Mouse (Mus musculus): Measurements from ENCODE around the gene Sf1. TPM values are rescaled to one million over a fixed set of nuclear protein-coding genes. Genes with fewer than 3 reads are reported as not detected.

Gene Sf1
- polyA plus RNA-seq, 1 experiment from 2014 or later = 275 TPM

GRCm38 (mm10) chr19:6346023-6346422, 17.5 kb upstream of the Sf1 start:
- DNase-seq (ENCODE audit: low spot score) (no peak), ATAC-seq (replicated peaks; ENCODE audit: low FRiP score) (no peak)
- H3K9ac ChIP-seq (ENCODE audit: low read length) = no peak overlapping the region
- no peaks in the 10 kb centered on the region for H3K36me3 ChIP-seq (ENCODE audit: control insufficient read depth, insufficient read depth, low read length)
- 96% methylated on average over 5 of the region's 5 CpGs for WGBS
- H3K4me2 ChIP-seq (ENCODE audit: low read depth, low read length, severe bottlenecking) = no peak overlapping the region
- no peaks in the 10 kb centered on the region for H3K27me3 ChIP-seq (ENCODE audit: control insufficient read depth, insufficient read depth, low read length)
- no peaks in the 10 kb centered on the region for H3K9me3 ChIP-seq (ENCODE audit: control insufficient read depth, low read length)
- no peaks in the 10 kb centered on the region; the same call in 1 of the 2 replicates for H3K4me1 ChIP-seq (replicated peaks; ENCODE audit: control insufficient read depth, insufficient read depth, low read length)
- H3K27ac ChIP-seq (ENCODE audit: low read depth, low read length) = no peak overlapping the region
- no peak overlapping the region for H3K4me3 ChIP-seq (ENCODE audit: low read depth, low read length)

GRCm38 (mm10) chr19:6346661-6347060, 16.8 kb upstream of the Sf1 start:
- no peak overlapping the region for H3K4me3 ChIP-seq (ENCODE audit: low read depth, low read length)
- H3K36me3 ChIP-seq (ENCODE audit: control insufficient read depth, insufficient read depth, low read length) = no peaks in the 10 kb centered on the region
- H3K4me2 ChIP-seq (ENCODE audit: low read depth, low read length, severe bottlenecking) = no peak overlapping the region
- H3K9me3 ChIP-seq (ENCODE audit: control insufficient read depth, low read length) = no peaks in the 10 kb centered on the region
- ATAC-seq (replicated peaks; ENCODE audit: low FRiP score) = no peak
- no peak for DNase-seq (ENCODE audit: low spot score)
- H3K9ac ChIP-seq (ENCODE audit: low read length) = no peak overlapping the region
- H3K4me1 ChIP-seq (replicated peaks; ENCODE audit: control insufficient read depth, insufficient read depth, low read length) = no peaks in the 10 kb centered on the region
- H3K27me3 ChIP-seq (ENCODE audit: control insufficient read depth, insufficient read depth, low read length) = no peaks in the 10 kb centered on the region
- H3K27ac ChIP-seq (ENCODE audit: low read depth, low read length) = no peak overlapping the region
- 89% methylated on average over 10 of the region's 10 CpGs for WGBS

- Histone ChIP-seq H3K9me3 (ENCODE audit: control insufficient read depth, low read length) (no peaks in the 10 kb centered on the region), H3K27ac (ENCODE audit: low read depth, low read length) (no peak overlapping the region), H3K4me3 (ENCODE audit: low read depth, low read length) (no peak overlapping the region), H3K36me3 (ENCODE audit: control insufficient read depth, insufficient read depth, low read length) (no peaks in the 10 kb centered on the region), H3K9ac (ENCODE audit: low read length) (no peak overlapping the region), H3K4me1 (replicated peaks; ENCODE audit: control insufficient read depth, insufficient read depth, low read length) (no peaks in the 10 kb centered on the region), H3K4me2 (ENCODE audit: low read depth, low read length, severe bottlenecking) (no peak overlapping the region), H3K27me3 (ENCODE audit: control insufficient read depth, insufficient read depth, low read length) (no peaks in the 10 kb centered on the region)
- DNase-seq (ENCODE audit: low spot score) = no peak
- ATAC-seq (replicated peaks; ENCODE audit: low FRiP score) = no peak
- WGBS = 93% methylated on average over 4 of the region's 4 CpGs
These were observed 15.9 kb upstream of the Sf1 start for GRCm38 (mm10) chr19:6347615-6348014.

GRCm38 (mm10) chr19:6348717-6349116, 14.8 kb upstream of the Sf1 start:
- no peaks in the 10 kb centered on the region for H3K4me1 ChIP-seq (replicated peaks; ENCODE audit: control insufficient read depth, insufficient read depth, low read length)
- no peak overlapping the region for H3K4me3 ChIP-seq (ENCODE audit: low read depth, low read length)
- H3K4me2 ChIP-seq (ENCODE audit: low read depth, low read length, severe bottlenecking) = no peak overlapping the region
- H3K27ac ChIP-seq (ENCODE audit: low read depth, low read length) = no peak overlapping the region
- H3K36me3 ChIP-seq (ENCODE audit: control insufficient read depth, insufficient read depth, low read length) = no peaks in the 10 kb centered on the region
- no peaks in the 10 kb centered on the region for H3K9me3 ChIP-seq (ENCODE audit: control insufficient read depth, low read length)
- WGBS = 74% methylated on average over 9 of the region's 9 CpGs
- DNase-seq (ENCODE audit: low spot score) = no peak
- ATAC-seq (replicated peaks; ENCODE audit: low FRiP score) = no peak
- no peak overlapping the region for H3K9ac ChIP-seq (ENCODE audit: low read length)
- no peaks in the 10 kb centered on the region for H3K27me3 ChIP-seq (ENCODE audit: control insufficient read depth, insufficient read depth, low read length)

GRCm38 (mm10) chr19:6349215-6349983, 14.1 kb upstream of the Sf1 start:
- no peak overlapping the region for H3K27ac ChIP-seq (ENCODE audit: low read depth, low read length)
- no peaks in the 10 kb centered on the region for H3K27me3 ChIP-seq (ENCODE audit: control insufficient read depth, insufficient read depth, low read length)
- no peak overlapping the region for H3K4me3 ChIP-seq (ENCODE audit: low read depth, low read length)
- DNase-seq (ENCODE audit: low spot score) = no peak
- H3K9me3 ChIP-seq (ENCODE audit: control insufficient read depth, low read length) = no peaks in the 10 kb centered on the region
- H3K4me2 ChIP-seq (ENCODE audit: low read depth, low read length, severe bottlenecking) = no peak overlapping the region
- H3K4me1 ChIP-seq (replicated peaks; ENCODE audit: control insufficient read depth, insufficient read depth, low read length) = no peaks in the 10 kb centered on the region
- H3K9ac ChIP-seq (ENCODE audit: low read length) = no peak overlapping the region
- H3K36me3 ChIP-seq (ENCODE audit: control insufficient read depth, insufficient read depth, low read length) = no peaks in the 10 kb centered on the region; the same call in 1 of the 2 replicates
- ATAC-seq (replicated peaks; ENCODE audit: low FRiP score) = no peak
- WGBS = 60% methylated on average over 14 of the region's 14 CpGs

- Histone ChIP-seq H3K9me3 (ENCODE audit: control insufficient read depth, low read length) (no peaks in the 10 kb centered on the region), H3K36me3 (ENCODE audit: control insufficient read depth, insufficient read depth, low read length) (no peaks in the 10 kb centered on the region; the same call in 1 of the 2 replicates)
These were observed 11.9 kb upstream of the Sf1 start for GRCm38 (mm10) chr19:6351431-6352106.

GRCm38 (mm10) chr19:6352107-6352505, 11.4 kb upstream of the Sf1 start:
- Histone ChIP-seq H3K27me3 (ENCODE audit: control insufficient read depth, insufficient read depth, low read length) (no peaks in the 10 kb centered on the region), H3K27ac (ENCODE audit: low read depth, low read length) (no peak overlapping the region), H3K4me1 (replicated peaks; ENCODE audit: control insufficient read depth, insufficient read depth, low read length) (no peaks in the 10 kb centered on the region), H3K9me3 (ENCODE audit: control insufficient read depth, low read length) (no peaks in the 10 kb centered on the region), H3K4me2 (ENCODE audit: low read depth, low read length, severe bottlenecking) (no peak overlapping the region), H3K4me3 (ENCODE audit: low read depth, low read length) (no peak overlapping the region), H3K36me3 (ENCODE audit: control insufficient read depth, insufficient read depth, low read length) (no peaks in the 10 kb centered on the region; the same call in 1 of the 2 replicates), H3K9ac (ENCODE audit: low read length) (no peak overlapping the region)
- 88% methylated on average over 2 of the region's 2 CpGs for WGBS
- DNase-seq (ENCODE audit: low spot score) (no peak), ATAC-seq (replicated peaks; ENCODE audit: low FRiP score) (no peak)

More at GRCm38 (mm10) chr19:6351431-6352106, 11.9 kb upstream of the Sf1 start:
- Histone ChIP-seq H3K4me1 (replicated peaks; ENCODE audit: control insufficient read depth, insufficient read depth, low read length) (no peaks in the 10 kb centered on the region), H3K27ac (ENCODE audit: low read depth, low read length) (no peak overlapping the region), H3K27me3 (ENCODE audit: control insufficient read depth, insufficient read depth, low read length) (no peaks in the 10 kb centered on the region), H3K4me2 (ENCODE audit: low read depth, low read length, severe bottlenecking) (no peak overlapping the region), H3K4me3 (ENCODE audit: low read depth, low read length) (no peak overlapping the region), H3K9ac (ENCODE audit: low read length) (no peak overlapping the region)
- ATAC-seq (replicated peaks; ENCODE audit: low FRiP score) (no peak), DNase-seq (ENCODE audit: low spot score) (no peak)
- 70% methylated on average over 14 of the region's 14 CpGs for WGBS

- Histone ChIP-seq H3K27me3 (ENCODE audit: control insufficient read depth, insufficient read depth, low read length) (no peaks in the 10 kb centered on the region), H3K9me3 (ENCODE audit: control insufficient read depth, low read length) (no peaks in the 10 kb centered on the region), H3K4me3 (ENCODE audit: low read depth, low read length) (no peak overlapping the region), H3K4me2 (ENCODE audit: low read depth, low read length, severe bottlenecking) (no peak overlapping the region), H3K4me1 (replicated peaks; ENCODE audit: control insufficient read depth, insufficient read depth, low read length) (no peaks in the 10 kb centered on the region), H3K36me3 (ENCODE audit: control insufficient read depth, insufficient read depth, low read length) (no peaks in the 10 kb centered on the region; the same call in 1 of the 2 replicates), H3K9ac (ENCODE audit: low read length) (no peak overlapping the region), H3K27ac (ENCODE audit: low read depth, low read length) (no peak overlapping the region)
- ATAC-seq (replicated peaks; ENCODE audit: low FRiP score) (no peak), DNase-seq (ENCODE audit: low spot score) (no peak)
- 83% methylated on average over 7 of the region's 7 CpGs for WGBS
These were observed 9.5 kb upstream of the Sf1 start for GRCm38 (mm10) chr19:6354030-6354429.
